Mouse (Mus musculus): Measurements from ENCODE around the gene Cep126.

DNA sequence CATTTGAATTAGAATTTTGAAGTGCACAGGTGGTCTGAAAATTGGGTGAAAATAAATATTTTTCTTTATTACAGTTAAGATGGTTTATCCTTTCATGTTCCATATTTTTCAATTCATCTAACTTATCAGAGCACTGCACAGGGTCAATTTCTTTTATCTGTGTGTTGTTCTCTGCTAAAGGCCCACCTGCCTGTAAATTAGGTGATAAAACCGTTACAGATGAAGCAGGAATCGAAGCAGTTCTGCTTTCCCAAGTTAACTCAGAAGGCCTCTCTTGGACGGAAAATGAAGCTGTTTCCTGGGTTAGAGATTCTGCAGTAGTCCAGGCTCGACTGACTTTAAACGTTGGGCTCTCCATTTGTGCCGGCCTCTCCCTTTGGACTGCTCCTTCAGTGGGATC, 33.1 kb downstream of the Cep126 start:
- TF ChIP-seq CTCF (IDR thresholded peaks at IDR 0.05; ENCODE audit: borderline replicate concordance, extremely low read depth, insufficient read depth, insufficient read length), result no peak
- TF ChIP-seq POLR2A (IDR thresholded peaks at IDR 0.05; ENCODE audit: borderline replicate concordance, extremely low read depth, insufficient read depth, insufficient read length, poor library complexity, severe bottlenecking), result no peak
